Mouse (Mus musculus): Measurements from ENCODE around the gene Bhlhe40. TPM values are rescaled to one million over a fixed set of nuclear protein-coding genes. Genes with fewer than 3 reads are reported as not detected.

Bhlhe40 gene
- polyA plus RNA-seq, 1 experiment from 2014 or later: 3.3 TPM

DNA sequence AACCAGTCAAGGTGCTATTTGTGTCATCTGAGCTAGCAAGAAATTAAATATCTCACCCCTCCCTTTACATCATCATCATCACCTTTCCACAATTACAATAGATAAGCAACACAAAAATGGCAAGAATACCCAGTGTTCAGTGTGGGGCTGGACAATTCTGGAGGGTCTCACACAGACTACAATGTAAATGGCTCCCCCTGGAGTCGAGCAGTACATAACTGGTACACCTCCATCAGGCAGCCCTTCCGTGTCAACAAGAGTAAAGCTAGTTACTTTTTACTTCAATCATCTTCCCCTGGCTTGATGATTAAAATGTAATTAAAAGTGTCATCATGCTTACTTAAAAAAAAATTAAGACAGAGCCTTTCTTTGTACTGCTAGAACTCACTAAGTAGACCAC, 4.6 kb upstream of the Bhlhe40 start:
- no peak overlapping the region for H3K27ac ChIP-seq
- no peaks in the 10 kb centered on the region for H3K36me3 ChIP-seq
- ATAC-seq (ENCODE audit: low read depth) (no peak), DNase-seq (no peak)
- no peak overlapping the region for H3K9ac ChIP-seq
- H3K4me3 ChIP-seq (replicated peaks): no peak overlapping the region
- 23% methylated on average over 2 of the region's 2 CpGs for WGBS (ENCODE audit: insufficient replicate concordance)
- H3K9me3 ChIP-seq (replicated peaks): no peaks in the 10 kb centered on the region
- no peak overlapping the region for H3K4me2 ChIP-seq
- 0 out of 2 replicates have a peak, but pooled peaks cover 10% of the 10 kb centered on the region for H3K4me1 ChIP-seq (replicated peaks)
- peaks cover 44% of the 10 kb centered on the region for H3K27me3 ChIP-seq

DNA sequence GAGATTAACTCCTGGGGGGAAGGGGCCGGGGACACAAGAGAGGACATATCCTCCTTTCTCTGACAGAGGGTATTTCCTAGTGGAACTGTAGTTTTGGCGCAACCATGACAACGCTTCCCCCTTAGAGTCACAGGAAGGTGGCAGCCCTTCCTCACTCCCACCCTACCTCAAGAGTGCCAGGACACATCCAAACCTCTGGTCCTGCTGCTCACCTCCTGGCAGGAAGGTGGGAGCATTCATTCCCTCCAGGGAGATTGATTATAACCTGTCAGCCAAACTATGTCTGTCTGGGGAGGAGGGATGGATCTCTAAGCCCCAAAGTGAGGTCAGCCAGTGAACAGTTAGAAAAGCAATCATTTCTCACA, 2.4 kb upstream of the Bhlhe40 start:
- Histone ChIP-seq H3K4me3 (replicated peaks) (peak overlapping the region; percentile 57; the same call in 1 of the 2 replicates), H3K27me3 (peaks cover 56% of the 10 kb centered on the region), H3K4me1 (replicated peaks) (peaks cover 12% of the 10 kb centered on the region; the same call in 1 of the 2 replicates), H3K4me2 (peak overlapping the region; percentile 66), H3K36me3 (no peaks in the 10 kb centered on the region), H3K9me3 (replicated peaks) (no peaks in the 10 kb centered on the region), H3K27ac (peak overlapping the region; percentile 80), H3K9ac (peak overlapping the region; percentile 64; the same call in 1 of the 2 replicates)
- DNase-seq: no peak
- no peak for ATAC-seq (ENCODE audit: low read depth)
- WGBS (ENCODE audit: insufficient replicate concordance): 29% methylated on average over 3 of the region's 3 CpGs

DNA sequence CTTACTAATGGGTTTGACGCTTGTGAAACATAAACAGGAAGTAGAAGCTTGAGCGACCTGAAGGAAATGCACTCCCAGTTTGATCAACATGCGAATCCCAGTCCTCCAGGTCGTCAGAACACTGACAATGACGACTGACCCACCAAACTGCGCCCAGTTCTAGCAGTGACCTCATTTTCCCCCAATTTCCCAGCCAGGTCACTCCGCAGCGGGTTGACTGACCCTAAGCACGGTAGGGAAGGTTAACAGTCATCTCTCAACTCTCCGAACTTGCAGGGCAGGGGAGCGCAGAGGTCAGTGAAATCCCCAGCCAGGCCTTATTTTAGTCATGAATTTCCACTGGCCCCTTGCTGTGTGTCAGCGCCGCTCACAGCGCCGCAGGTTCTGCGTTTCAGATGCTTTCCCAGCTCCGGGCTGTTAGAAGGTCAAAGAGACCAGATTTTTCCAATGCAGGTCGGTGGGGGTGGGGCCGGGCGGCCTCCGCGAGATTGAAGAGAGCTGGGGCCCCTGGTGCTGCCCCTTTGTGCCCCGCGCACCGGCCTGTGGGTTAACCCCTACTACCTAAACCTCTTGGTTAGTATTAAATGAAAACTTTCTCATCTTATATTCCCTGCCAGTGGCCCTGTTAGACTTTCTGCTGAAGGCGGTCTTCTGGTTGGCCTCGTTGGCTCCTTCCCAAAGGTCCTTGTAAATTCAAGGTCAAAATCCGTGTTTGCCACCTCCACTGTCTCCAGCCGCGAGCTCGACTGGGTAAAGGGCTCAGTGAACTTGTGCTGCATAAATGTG, 1.8 kb upstream of the Bhlhe40 start:
- H3K27ac ChIP-seq: peak overlapping the region; percentile 80
- H3K4me2 ChIP-seq: peak overlapping the region; percentile 66
- 2% methylated on average over 31 of the region's 31 CpGs for WGBS (ENCODE audit: insufficient replicate concordance)
- no peaks in the 10 kb centered on the region for H3K36me3 ChIP-seq
- no peaks in the 10 kb centered on the region for H3K9me3 ChIP-seq (replicated peaks)
- no peak; the same call in 1 of the 2 replicates for ATAC-seq (ENCODE audit: low read depth)
- peaks cover 56% of the 10 kb centered on the region for H3K27me3 ChIP-seq
- H3K4me1 ChIP-seq (replicated peaks): peaks cover 16% of the 10 kb centered on the region; the same call in 1 of the 2 replicates
- no peak for DNase-seq
- peak overlapping the region; percentile 64 for H3K9ac ChIP-seq
- H3K4me3 ChIP-seq (replicated peaks): peak overlapping the region; percentile 57

DNA sequence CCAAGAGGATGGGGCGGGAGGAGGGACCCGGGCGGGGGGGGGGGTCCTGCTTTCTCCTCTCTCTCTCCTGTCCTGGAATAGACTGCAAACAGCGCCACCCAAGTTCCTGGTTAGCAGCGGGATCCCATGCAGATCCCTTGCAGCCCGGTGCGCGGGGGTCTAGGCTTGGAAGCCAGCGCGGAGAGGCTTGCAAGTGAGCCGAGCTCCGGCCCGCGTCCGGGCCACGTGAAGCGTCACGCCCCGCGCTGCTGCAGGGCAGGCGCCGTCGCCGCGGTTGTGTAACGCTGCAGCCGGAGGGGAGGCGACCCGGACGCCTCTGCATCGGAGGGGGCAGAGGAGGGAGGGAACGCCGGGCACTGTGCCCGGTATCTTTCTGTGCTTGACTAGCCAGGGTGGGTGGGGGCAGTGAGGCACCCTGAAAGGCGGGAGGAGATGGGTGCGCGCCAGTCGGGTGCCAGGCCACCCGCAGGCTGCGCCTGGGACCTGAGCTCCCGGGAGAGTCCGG, 1.2 kb upstream of the Bhlhe40 start:
- peak; percentile 10 for DNase-seq
- H3K4me2 ChIP-seq: peak overlapping the region; percentile 66
- WGBS (ENCODE audit: insufficient replicate concordance): under 1% methylated on average over 37 of the region's 42 CpGs
- H3K27me3 ChIP-seq: peaks cover 56% of the 10 kb centered on the region
- peaks cover under 1% of the 10 kb centered on the region; the same call in 1 of the 2 replicates for H3K36me3 ChIP-seq
- peaks cover 16% of the 10 kb centered on the region; the same call in 1 of the 2 replicates for H3K4me1 ChIP-seq (replicated peaks)
- peak overlapping the region; percentile 57 for H3K4me3 ChIP-seq (replicated peaks)
- no peaks in the 10 kb centered on the region for H3K9me3 ChIP-seq (replicated peaks)
- ATAC-seq (ENCODE audit: low read depth): peak; percentile 52
- H3K9ac ChIP-seq: peak overlapping the region; percentile 64
- H3K27ac ChIP-seq: peak overlapping the region; percentile 80

DNA sequence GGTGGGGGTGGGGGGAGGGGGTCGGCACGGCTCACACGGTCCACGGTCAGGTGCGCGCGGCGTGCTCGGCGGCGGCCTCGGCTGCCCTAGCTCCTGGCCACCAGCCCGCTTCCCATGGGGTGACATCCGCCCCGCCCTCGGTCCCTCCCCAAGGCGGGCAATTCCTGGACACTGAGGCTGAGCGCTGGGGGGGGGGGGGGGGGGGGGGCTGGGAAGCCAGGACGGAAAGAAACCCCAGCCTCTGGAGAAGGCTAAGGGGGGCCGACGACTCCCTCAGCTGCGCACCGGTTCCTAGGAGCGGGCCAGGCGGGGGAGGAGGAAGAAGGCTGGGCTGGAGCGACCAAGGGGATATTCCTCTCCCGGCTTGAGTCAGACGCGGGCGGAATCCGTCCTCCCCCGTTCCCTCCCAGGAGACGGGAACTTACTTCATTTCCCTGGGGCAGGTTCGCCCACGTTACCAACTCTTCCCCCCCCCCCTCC, 663 bp upstream of the Bhlhe40 start:
- ATAC-seq (ENCODE audit: low read depth): peak; percentile 77
- peak overlapping the region; percentile 57 for H3K4me3 ChIP-seq (replicated peaks)
- peak; percentile 22 for DNase-seq

DNA sequence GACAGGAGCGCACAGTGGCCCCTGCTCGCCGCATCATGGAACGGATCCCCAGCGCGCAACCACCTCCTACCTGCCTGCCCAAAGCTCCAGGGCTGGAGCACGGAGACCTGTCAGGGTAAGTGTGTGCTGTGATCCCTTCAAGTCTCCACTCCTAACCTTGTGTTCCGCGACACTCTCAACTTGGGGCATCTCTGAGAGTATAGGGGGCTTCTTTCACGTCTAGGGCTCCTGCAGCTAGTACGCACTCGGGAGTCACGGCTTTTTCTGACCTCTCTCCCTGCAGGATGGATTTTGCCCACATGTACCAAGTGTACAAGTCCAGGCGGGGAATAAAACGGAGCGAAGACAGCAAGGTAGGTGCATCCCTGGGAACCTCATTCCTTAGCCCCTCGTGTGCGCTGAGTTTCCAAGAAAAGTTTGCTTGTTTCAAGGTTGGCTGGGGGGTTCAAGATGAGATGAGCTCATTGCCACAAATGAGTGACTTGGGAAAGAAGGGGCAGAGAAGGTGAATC, 505 bp downstream of the Bhlhe40 start:
- ATAC-seq (ENCODE audit: low read depth): peak; percentile 8; the same call in 1 of the 2 replicates
- 4% methylated on average over 18 of the region's 18 CpGs for WGBS (ENCODE audit: insufficient replicate concordance)
- Histone ChIP-seq H3K9ac (peak overlapping the region; percentile 61), H3K27ac (peak overlapping the region; percentile 58), H3K27me3 (peaks cover 58% of the 10 kb centered on the region), H3K4me3 (replicated peaks) (peak overlapping the region; percentile 57), H3K9me3 (replicated peaks) (no peaks in the 10 kb centered on the region), H3K36me3 (peaks cover 9% of the 10 kb centered on the region), H3K4me1 (replicated peaks) (peaks cover 16% of the 10 kb centered on the region; the same call in 1 of the 2 replicates), H3K4me2 (peak overlapping the region; percentile 66)
- DNase-seq: no peak

More for the DNA sequence above, 663 bp upstream of the Bhlhe40 start:
- Histone ChIP-seq H3K4me2 (peak overlapping the region; percentile 66), H3K9me3 (replicated peaks) (no peaks in the 10 kb centered on the region), H3K36me3 (peaks cover 6% of the 10 kb centered on the region), H3K27ac (peak overlapping the region; percentile 80), H3K27me3 (peaks cover 58% of the 10 kb centered on the region), H3K9ac (peak overlapping the region; percentile 64), H3K4me1 (replicated peaks) (peaks cover 16% of the 10 kb centered on the region; the same call in 1 of the 2 replicates)
- WGBS (ENCODE audit: insufficient replicate concordance): under 1% methylated on average over 27 of the region's 35 CpGs

DNA sequence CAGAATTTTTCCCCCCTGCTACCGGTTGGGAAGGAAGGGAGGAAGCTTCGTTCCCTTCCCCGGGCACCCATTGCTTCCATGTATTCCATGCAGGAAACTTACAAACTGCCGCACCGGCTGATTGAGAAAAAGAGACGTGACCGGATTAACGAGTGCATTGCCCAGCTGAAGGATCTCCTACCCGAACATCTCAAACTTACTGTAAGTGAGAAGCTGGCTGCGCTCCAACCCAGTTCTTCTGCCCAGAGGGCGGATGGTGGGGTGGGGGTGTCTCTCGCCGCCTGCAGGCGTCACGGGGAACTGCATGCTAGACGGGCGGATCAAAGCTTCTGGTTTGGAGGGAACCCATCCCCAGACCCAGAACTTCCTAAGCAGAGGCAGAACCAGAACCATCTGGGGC, 983 bp downstream of the Bhlhe40 start:
- no peaks in the 10 kb centered on the region for H3K9me3 ChIP-seq (replicated peaks)
- H3K4me1 ChIP-seq (replicated peaks): peaks cover 16% of the 10 kb centered on the region; the same call in 1 of the 2 replicates
- H3K4me3 ChIP-seq (replicated peaks): peak overlapping the region; percentile 57
- under 1% methylated on average over 17 of the region's 17 CpGs for WGBS (ENCODE audit: insufficient replicate concordance)
- H3K36me3 ChIP-seq: peaks cover 9% of the 10 kb centered on the region
- peak overlapping the region; percentile 66 for H3K4me2 ChIP-seq
- ATAC-seq (ENCODE audit: low read depth) (no peak), DNase-seq (peak; percentile 29)
- peak overlapping the region; percentile 61 for H3K9ac ChIP-seq
- H3K27ac ChIP-seq: peak overlapping the region; percentile 58
- peaks cover 58% of the 10 kb centered on the region for H3K27me3 ChIP-seq

DNA sequence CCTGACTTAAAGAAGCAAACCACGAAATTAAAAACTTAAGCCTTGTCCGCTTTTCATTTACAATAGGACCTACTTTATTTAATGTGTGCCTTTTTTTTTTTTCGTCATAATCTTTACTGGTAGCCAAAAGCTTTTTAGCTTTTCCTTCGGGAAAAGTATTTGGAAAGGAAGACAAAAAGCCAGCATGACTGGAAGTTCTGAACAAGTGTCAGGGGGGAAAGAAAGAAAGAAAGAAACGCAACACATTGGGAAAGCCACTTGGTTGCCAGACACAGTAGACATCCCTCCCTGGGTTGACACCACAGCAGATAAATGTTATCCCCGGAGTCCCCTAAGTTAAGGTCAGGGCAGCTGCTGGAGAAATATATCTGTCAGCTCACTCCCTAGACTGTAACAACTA, 1.5 kb downstream of the Bhlhe40 start:
- peak overlapping the region; percentile 57 for H3K4me3 ChIP-seq (replicated peaks)
- peak overlapping the region; percentile 23 for H3K4me2 ChIP-seq
- peaks cover 54% of the 10 kb centered on the region for H3K27me3 ChIP-seq
- H3K9me3 ChIP-seq (replicated peaks): no peaks in the 10 kb centered on the region
- H3K27ac ChIP-seq: no peak overlapping the region
- H3K36me3 ChIP-seq: peaks cover 9% of the 10 kb centered on the region
- WGBS (ENCODE audit: insufficient replicate concordance): 36% methylated on average over 6 of the region's 6 CpGs
- no peak overlapping the region; the same call in 1 of the 2 replicates for H3K9ac ChIP-seq
- H3K4me1 ChIP-seq (replicated peaks): peaks cover 16% of the 10 kb centered on the region; the same call in 1 of the 2 replicates
- DNase-seq: no peak
- no peak for ATAC-seq (ENCODE audit: low read depth)

DNA sequence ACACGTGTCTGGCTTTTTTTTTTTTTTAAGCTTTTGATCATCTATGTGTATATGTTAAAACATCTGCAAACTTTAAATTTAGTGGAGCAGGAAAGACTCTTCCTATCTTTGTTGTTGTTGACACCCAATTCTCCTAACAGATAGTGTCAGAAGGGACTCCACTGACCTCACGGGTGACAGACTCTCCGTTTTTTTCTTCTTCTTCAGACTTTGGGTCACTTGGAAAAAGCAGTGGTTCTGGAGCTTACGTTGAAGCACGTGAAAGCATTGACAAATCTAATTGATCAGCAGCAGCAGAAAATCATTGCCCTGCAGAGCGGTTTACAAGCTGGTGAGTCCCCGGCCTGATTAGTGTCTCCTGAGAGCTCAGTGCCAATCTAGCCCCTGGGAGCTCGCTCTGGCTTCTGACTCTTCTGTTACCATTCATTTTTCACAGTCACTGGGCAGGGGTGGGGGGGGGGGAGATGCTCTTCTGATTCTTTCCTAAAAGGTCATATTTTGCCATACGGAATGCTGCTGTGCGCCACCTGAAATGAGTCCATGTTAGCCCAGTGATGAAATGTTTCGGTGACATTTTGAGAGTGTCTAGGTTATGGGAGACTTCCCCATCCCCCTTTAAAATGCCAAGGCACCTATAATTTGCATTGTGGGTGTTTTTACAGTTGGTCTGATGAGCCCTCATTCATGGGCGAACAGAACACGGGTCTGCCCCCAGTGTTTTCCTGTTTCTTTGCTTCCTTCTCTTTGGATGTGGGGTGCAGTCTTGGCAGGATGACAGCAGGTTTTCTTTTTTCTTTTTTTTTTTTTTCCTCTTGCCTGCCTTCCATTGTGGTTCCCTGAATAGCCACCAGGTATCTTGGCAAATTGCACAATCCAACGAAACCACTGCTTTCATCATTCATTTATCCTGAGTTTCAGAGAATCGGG, 2.1 kb downstream of the Bhlhe40 start:
- ATAC-seq (ENCODE audit: low read depth) (no peak), DNase-seq (no peak)
- Histone ChIP-seq H3K4me2 (peak overlapping the region; percentile 23), H3K4me3 (replicated peaks) (no peak overlapping the region), H3K9me3 (replicated peaks) (no peaks in the 10 kb centered on the region), H3K36me3 (peaks cover 9% of the 10 kb centered on the region), H3K4me1 (replicated peaks) (peaks cover 16% of the 10 kb centered on the region; the same call in 1 of the 2 replicates), H3K27ac (no peak overlapping the region), H3K9ac (no peak overlapping the region), H3K27me3 (peaks cover 47% of the 10 kb centered on the region)
- 55% methylated on average over 15 of the region's 15 CpGs for whole genome bisulfite sequencing (ENCODE audit: insufficient replicate concordance)

DNA sequence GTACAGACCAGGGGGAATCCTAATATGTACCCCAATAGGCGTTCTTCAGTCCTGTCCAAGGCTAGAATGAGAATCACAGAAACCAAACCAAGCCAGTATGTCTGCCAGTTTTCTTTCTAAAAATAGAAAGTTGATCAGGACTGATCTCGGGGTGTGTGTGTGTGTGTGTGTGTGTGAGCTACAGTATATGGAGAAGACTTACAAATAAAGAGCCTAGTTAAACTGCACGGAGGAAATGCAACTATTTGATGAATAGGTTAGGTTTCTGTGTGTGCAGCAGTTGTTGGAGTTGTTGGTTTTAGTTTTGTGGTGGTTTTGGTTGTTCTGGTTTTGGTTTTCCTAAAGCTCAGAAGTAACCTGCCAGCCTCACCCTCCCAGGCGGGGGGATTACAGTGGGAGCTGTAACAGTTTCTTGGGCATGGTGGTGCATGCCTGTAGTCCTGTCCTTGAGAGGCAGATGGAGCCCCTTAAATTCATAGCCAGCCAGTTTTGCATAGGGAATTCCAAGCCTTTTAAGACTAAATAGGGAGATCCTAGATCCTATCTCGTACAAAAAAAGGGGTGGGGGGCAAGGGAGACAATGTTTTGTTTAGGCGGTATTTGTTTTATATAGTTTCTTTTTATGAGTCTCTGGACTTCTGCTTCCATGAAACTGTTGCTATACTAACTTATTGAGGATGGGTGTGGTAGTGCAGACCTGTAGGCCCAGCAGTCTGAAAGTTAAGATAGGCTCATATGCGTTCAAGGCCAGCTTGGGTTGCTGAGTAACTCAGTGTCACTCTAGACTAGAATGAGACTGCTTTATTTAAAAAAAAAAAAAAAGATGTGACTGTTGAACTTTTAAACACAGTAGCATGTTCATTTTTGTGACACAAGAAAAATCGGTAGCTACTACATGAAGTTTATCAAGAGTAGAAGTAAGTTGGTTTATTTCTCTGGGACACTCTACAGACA, 3.1 kb downstream of the Bhlhe40 start:
- Histone ChIP-seq H3K4me3 (replicated peaks) (no peak overlapping the region), H3K27ac (no peak overlapping the region)

More for the DNA sequence above, 3.1 kb downstream of the Bhlhe40 start:
- peaks cover 20% of the 10 kb centered on the region for H3K4me1 ChIP-seq (replicated peaks)
- H3K9ac ChIP-seq: no peak overlapping the region
- peaks cover 9% of the 10 kb centered on the region for H3K36me3 ChIP-seq
- ATAC-seq (ENCODE audit: low read depth) (no peak), DNase-seq (no peak)
- H3K9me3 ChIP-seq (replicated peaks): no peaks in the 10 kb centered on the region
- H3K4me2 ChIP-seq: peak overlapping the region; percentile 23
- 54% methylated on average over 8 of the region's 8 CpGs for WGBS (ENCODE audit: insufficient replicate concordance)
- peaks cover 42% of the 10 kb centered on the region for H3K27me3 ChIP-seq

Data from liver, embryonic 13.5 days (tissue).